Mouse (Mus musculus): ENCODE data around the gene Flvcr1.

DNA sequence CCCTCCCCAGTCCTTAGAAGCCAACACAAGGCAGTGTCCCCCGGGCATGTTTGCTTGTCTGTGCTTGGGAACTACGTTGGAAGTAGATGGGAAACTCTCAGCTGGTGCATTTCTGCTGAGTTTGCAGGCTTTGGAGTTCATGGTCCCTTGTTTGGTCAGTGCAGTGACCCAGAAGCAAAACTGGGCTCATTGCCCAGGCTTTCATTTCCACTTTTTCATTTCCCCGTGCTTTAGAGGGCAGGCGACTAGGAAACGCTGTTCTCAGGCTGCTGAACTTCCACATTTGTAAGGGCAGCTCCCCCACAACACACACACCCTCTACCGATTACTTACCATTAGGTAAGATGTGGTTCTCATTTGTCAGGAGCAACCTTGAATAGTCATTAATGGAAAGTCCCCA is 47.0 kb upstream of the Flvcr1 start:
- no peak for TF ChIP-seq CTCF (IDR thresholded peaks at IDR 0.05; ENCODE audit: extremely low read depth, insufficient read depth, low read length)
- no peak for TF ChIP-seq POLR2A (IDR thresholded peaks at IDR 0.05; ENCODE audit: extremely low read depth, insufficient read depth, low read length)
